Mouse (Mus musculus): ENCODE results near the gene Zfyve21. TPM values are rescaled to one million over a fixed set of nuclear protein-coding genes. Genes with fewer than 3 reads are reported as not detected.

Zfyve21 gene
- polyA plus RNA-seq, 2 experiments = 38.4 to 52.0 TPM

- Histone ChIP-seq H3K27me3 (ENCODE audit: control insufficient read depth, insufficient read depth, low read length) (no peaks in the 10 kb centered on the region), H3K36me3 (replicated peaks; ENCODE audit: control insufficient read depth, insufficient read depth, low read depth) (peaks cover 15% of the 10 kb centered on the region), H3K4me1 (replicated peaks; ENCODE audit: control insufficient read depth in 2 of 2, insufficient read depth in 2 of 2, low read length in 1 of 2) (peaks cover 2 to 8% of the 10 kb centered on the region in 2 experiments; a peak in 2 of 4 replicates), H3K9ac (replicated peaks) (no peak overlapping the region), H3K27ac (no peak overlapping the region), H3K4me2 (ENCODE audit: low read depth) (no peak overlapping the region), H3K9me3 (ENCODE audit: control insufficient read depth, low read length) (no peaks in the 10 kb centered on the region), H3K4me3 (ENCODE audit: insufficient read depth in 1 of 2, low read depth in 2 of 2, low read length in 2 of 2) (no peak overlapping the region)
- ATAC-seq (ENCODE audit: insufficient read depth) = no peak
- no peak for TF ChIP-seq EP300 (IDR thresholded peaks at IDR 0.05; ENCODE audit: low read depth)
- no peak for TF ChIP-seq CTCF (IDR thresholded peaks at IDR 0.05; ENCODE audit: low read depth)
- 84% methylated on average over 13 of the region's 13 CpGs for WGBS (ENCODE audit: insufficient replicate concordance)
- no peak for DNase-seq (ENCODE audit: low read depth in 3 of 3, low spot score in 3 of 3)
Measured at GRCm38 (mm10) chr12:111791474-111792104, 22.4 kb upstream of the Zfyve21 start.

DNA sequence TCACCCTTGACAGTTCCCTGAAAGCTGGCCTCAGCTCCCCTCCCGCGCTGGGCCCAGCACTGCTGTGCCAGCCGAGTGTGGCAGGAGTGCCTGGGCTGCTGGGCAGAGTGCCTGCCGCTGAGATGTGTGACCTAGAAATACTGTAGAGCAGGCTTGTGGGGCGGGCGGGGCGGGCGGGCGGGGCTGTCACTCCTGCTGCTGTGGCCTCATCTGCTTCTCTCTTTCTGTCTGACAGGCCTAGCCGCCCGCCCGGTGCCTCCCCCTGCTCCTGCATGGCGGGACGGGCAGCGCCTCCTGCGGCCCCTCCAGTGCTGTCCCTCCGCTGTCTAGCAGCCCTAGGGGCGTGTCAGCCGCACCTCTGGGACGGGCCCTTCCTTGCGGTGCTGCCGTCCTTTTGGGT lies 19.9 kb upstream of the Zfyve21 start:
- peaks cover 2 to 3% of the 10 kb centered on the region in 2 experiments; a peak in 2 of 4 replicates for H3K4me1 ChIP-seq (replicated peaks; ENCODE audit: control insufficient read depth in 2 of 2, insufficient read depth in 2 of 2, low read length in 1 of 2)
- no peak for TF ChIP-seq EP300 (IDR thresholded peaks at IDR 0.05; ENCODE audit: low read depth)
- TF ChIP-seq CTCF (IDR thresholded peaks at IDR 0.05; ENCODE audit: low read depth) = no peak
- no peak overlapping the region for H3K27ac ChIP-seq
- no peaks in the 10 kb centered on the region for H3K9me3 ChIP-seq (ENCODE audit: control insufficient read depth, low read length)
- H3K4me2 ChIP-seq (ENCODE audit: low read depth) = no peak overlapping the region
- no peak overlapping the region for H3K4me3 ChIP-seq (ENCODE audit: insufficient read depth in 1 of 2, low read depth in 2 of 2, low read length in 2 of 2)
- peaks cover 5% of the 10 kb centered on the region for H3K36me3 ChIP-seq (replicated peaks; ENCODE audit: control insufficient read depth, insufficient read depth, low read depth)
- DNase-seq (ENCODE audit: low read depth in 3 of 3, low spot score in 3 of 3) (no peak), ATAC-seq (ENCODE audit: insufficient read depth) (peak; percentile 57)
- H3K27me3 ChIP-seq (ENCODE audit: control insufficient read depth, insufficient read depth, low read length) = no peaks in the 10 kb centered on the region
- WGBS (ENCODE audit: insufficient replicate concordance) = 39% methylated on average over 22 of the region's 22 CpGs
- no peak overlapping the region for H3K9ac ChIP-seq (replicated peaks)

DNA sequence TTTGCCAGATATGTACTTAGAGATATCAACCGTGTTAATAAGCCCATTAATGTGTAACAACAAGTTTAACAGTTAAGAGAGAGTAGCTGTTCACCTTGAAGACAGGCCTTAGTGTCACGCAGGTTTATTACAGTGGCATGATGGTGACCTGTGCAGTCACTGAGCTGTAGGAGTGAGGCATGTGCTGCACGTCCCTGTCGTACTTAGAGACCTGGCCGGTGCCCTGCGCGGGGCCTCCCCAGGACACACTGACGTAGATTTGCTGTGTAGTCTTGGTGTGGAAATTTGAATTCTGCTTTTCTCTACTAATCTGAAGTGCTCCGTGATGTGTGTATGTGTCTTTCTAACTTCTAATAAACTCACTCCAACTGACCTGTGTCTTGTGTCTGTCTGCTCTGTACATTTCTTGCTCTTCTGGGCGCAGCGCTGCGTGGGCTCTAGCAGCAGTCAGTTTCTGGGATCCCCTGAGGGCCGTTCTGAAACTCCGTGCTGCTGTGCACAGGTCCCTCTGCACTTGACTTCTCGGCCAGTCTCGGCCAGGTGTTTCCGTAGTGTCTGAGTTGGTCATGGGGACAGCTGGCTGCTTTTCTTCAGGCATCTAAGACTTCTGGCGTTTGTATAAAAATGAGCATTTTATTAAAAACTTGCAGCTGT lies 19.3 kb upstream of the Zfyve21 start:
- H3K4me2 ChIP-seq (ENCODE audit: low read depth) = no peak overlapping the region

DNA sequence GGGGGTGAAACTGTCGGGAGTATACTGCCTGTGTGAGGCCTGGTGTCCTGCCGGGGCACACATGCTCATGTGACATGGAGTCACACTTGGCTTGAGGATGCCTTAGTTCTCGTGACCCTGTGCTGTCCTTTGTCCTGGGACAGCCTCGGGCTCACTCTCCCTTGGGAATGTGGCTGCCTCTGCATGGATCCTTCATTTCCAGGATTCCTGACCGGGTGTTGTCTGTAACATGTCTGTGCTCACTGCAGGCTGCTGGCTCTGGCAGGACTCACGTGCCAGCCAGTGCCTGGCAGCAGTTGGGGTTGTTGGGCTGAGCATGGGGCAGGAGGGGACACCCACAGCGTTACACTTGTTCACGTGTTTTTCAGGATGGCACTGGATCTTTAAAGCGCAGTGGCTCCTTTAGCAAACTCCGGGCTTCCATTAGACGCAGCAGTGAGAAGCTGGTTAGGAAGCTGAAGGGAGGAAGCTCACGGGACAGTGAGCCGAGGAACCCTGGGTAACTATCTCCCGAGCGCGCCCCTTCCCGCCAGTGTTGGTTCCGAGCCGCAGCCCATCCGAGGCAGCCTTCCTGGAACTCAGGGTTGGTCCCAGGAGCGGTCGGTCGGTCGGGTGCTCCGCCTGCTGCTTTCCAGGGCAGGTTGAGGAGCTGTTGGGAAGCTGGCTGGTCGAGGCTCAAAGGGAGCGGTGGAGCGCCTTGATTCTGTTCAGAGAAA lies 18.6 kb upstream of the Zfyve21 start:
- Histone ChIP-seq H3K27ac (no peak overlapping the region), H3K27me3 (ENCODE audit: control insufficient read depth, insufficient read depth, low read length) (no peaks in the 10 kb centered on the region), H3K4me1 (replicated peaks; ENCODE audit: control insufficient read depth in 2 of 2, insufficient read depth in 2 of 2, low read length in 1 of 2) (peaks cover 2 to 3% of the 10 kb centered on the region in 2 experiments; a peak in 2 of 4 replicates), H3K36me3 (replicated peaks; ENCODE audit: control insufficient read depth, insufficient read depth, low read depth) (no peaks in the 10 kb centered on the region; the same call in none of the 2 replicates), H3K9me3 (ENCODE audit: control insufficient read depth, low read length) (no peaks in the 10 kb centered on the region), H3K4me3 (ENCODE audit: insufficient read depth in 1 of 2, low read depth in 2 of 2, low read length in 2 of 2) (no peak overlapping the region), H3K9ac (replicated peaks) (no peak overlapping the region), H3K4me2 (ENCODE audit: low read depth) (no peak overlapping the region)
- DNase-seq (ENCODE audit: low read depth in 3 of 3, low spot score in 3 of 3) = no peak
- WGBS (ENCODE audit: insufficient replicate concordance) = 88% methylated on average over 28 of the region's 28 CpGs
- ATAC-seq (ENCODE audit: insufficient read depth) = no peak
- no peak for TF ChIP-seq EP300 (IDR thresholded peaks at IDR 0.05; ENCODE audit: low read depth)
- TF ChIP-seq CTCF (IDR thresholded peaks at IDR 0.05; ENCODE audit: low read depth) = no peak

More for the DNA sequence above, 19.3 kb upstream of the Zfyve21 start:
- Histone ChIP-seq H3K9me3 (ENCODE audit: control insufficient read depth, low read length) (no peaks in the 10 kb centered on the region), H3K36me3 (replicated peaks; ENCODE audit: control insufficient read depth, insufficient read depth, low read depth) (no peaks in the 10 kb centered on the region; the same call in none of the 2 replicates), H3K4me1 (replicated peaks; ENCODE audit: control insufficient read depth in 2 of 2, insufficient read depth in 2 of 2, low read length in 1 of 2) (peaks cover 2 to 3% of the 10 kb centered on the region in 2 experiments; a peak in 2 of 4 replicates), H3K9ac (replicated peaks) (no peak overlapping the region), H3K27me3 (ENCODE audit: control insufficient read depth, insufficient read depth, low read length) (no peaks in the 10 kb centered on the region), H3K27ac (no peak overlapping the region), H3K4me3 (ENCODE audit: insufficient read depth in 1 of 2, low read depth in 2 of 2, low read length in 2 of 2) (no peak overlapping the region)
- ATAC-seq (ENCODE audit: insufficient read depth) (no peak), DNase-seq (ENCODE audit: low read depth in 3 of 3, low spot score in 3 of 3) (no peak)
- 87% methylated on average over 18 of the region's 18 CpGs for WGBS (ENCODE audit: insufficient replicate concordance)
- no peak for TF ChIP-seq EP300 (IDR thresholded peaks at IDR 0.05; ENCODE audit: low read depth)
- no peak for TF ChIP-seq CTCF (IDR thresholded peaks at IDR 0.05; ENCODE audit: low read depth)

- H3K27ac ChIP-seq = no peak overlapping the region
- DNase-seq (ENCODE audit: low read depth in 3 of 3, low spot score in 3 of 3) = no peak
- 78% methylated on average over 8 of the region's 8 CpGs for WGBS (ENCODE audit: insufficient replicate concordance)
- no peaks in the 10 kb centered on the region for H3K27me3 ChIP-seq (ENCODE audit: control insufficient read depth, insufficient read depth, low read length)
- TF ChIP-seq EP300 (IDR thresholded peaks at IDR 0.05; ENCODE audit: low read depth) (no peak), CTCF (IDR thresholded peaks at IDR 0.05; ENCODE audit: low read depth) (no peak)
- H3K9me3 ChIP-seq (ENCODE audit: control insufficient read depth, low read length) = no peaks in the 10 kb centered on the region
- no peak overlapping the region for H3K4me3 ChIP-seq (ENCODE audit: insufficient read depth in 1 of 2, low read depth in 2 of 2, low read length in 2 of 2)
- H3K4me1 ChIP-seq (replicated peaks; ENCODE audit: control insufficient read depth in 2 of 2, insufficient read depth in 2 of 2, low read length in 1 of 2) = peaks cover 2 to 3% of the 10 kb centered on the region in 2 experiments; a peak in 2 of 4 replicates
- H3K4me2 ChIP-seq (ENCODE audit: low read depth) = no peak overlapping the region
- no peak overlapping the region for H3K9ac ChIP-seq (replicated peaks)
- peaks cover 5% of the 10 kb centered on the region for H3K36me3 ChIP-seq (replicated peaks; ENCODE audit: control insufficient read depth, insufficient read depth, low read depth)
- ATAC-seq (ENCODE audit: insufficient read depth) = no peak
Measured at GRCm38 (mm10) chr12:111797251-111797650, 16.7 kb upstream of the Zfyve21 start.
